Mouse (Mus musculus) adrenal gland, postnatal 4 days (tissue): Measurements from ENCODE around the gene Gm21983. TPM values are rescaled to one million over a fixed set of nuclear protein-coding genes. Genes with fewer than 3 reads are reported as not detected.

Source experiments
- DNase-seq, 2 experiments: peaks; one replicate each; pipeline ENCODE4 v3.0.0; 2021 to 2022; ENCODE audit warnings: low spot score in 2 of 2, mixed read lengths in 2 of 2
- long read RNA-seq, 2 experiments: library from polyadenylated mRNA; stranded (forward); transcript quantifications; one replicate each; pipeline ENCODE4 v2.0.0; 2021
- total RNA-seq, 2 experiments: library from RNA; stranded (reverse); gene quantifications; 2 replicates each; pipeline ENCODE4 v1.2.3; 2021

Gene Gm21983
- not detected for total RNA-seq
- long read RNA-seq, experiment 1 = 0 reads
- long read RNA-seq, experiment 2 = 0 reads

- DNase-seq = no peak
These were observed at the start of gene Gm21983, which contains the start of gene Mia for GRCm38 (mm10) chr7:27180837-27181695. TSS of gene Gm21983 (minus strand) at chr7:27181086. TSS of gene Mia (minus strand) at chr7:27181157.

DNA sequence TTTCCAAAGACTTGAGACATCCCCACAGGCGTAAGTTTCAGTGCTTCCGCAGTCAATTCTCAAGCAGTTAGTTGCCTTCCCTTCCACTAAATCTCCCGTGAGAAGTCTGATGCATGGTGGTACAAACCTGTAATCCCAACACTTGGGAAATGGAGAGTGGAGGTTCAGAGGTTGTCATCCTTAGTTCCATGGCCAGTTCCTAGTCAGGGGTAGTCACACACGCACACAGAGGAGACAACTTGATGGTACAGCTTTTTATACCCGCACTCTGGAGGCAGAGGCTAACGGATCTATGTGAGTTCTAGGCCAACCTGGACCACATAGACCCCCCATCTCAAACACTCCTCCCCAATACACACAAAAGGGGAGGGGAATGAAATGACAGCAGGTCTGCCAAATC is 48.0 kb upstream of the Gm21983 start:
- DNase-seq = no peak

DNA sequence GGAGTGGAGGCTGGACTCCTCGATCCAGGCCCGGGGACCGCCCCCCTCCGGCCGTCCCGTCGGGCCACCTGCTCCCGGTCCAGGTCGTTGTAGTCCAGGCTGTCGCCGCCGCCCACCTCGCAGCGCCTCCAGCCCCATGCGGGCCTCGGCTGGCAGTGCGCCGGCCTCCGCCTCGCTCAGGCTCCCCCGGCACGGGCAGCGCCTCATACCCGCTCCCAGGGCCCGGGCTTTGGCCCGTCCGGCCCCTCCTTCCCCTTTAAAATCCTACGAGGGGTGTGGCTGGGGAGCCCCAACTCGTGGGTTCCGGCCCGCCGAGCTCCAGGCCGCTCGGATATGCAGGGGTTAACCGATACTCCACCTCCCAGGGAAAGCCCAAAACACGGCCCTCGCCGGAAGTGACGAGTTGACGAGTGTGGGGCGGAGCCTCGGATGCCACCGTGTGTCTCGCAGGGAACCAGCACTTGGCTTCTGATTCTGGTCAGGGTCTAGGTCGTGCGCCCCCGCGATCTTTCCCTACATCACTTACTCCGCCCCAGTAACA is 47.5 kb upstream of the Gm21983 start, which contains the start of gene Itpkc:
Gene Itpkc (minus strand): TSS at position 381 of the 541 bp plus-strand sequence.
- peak; percentile 71 to 85 for DNase-seq

DNA sequence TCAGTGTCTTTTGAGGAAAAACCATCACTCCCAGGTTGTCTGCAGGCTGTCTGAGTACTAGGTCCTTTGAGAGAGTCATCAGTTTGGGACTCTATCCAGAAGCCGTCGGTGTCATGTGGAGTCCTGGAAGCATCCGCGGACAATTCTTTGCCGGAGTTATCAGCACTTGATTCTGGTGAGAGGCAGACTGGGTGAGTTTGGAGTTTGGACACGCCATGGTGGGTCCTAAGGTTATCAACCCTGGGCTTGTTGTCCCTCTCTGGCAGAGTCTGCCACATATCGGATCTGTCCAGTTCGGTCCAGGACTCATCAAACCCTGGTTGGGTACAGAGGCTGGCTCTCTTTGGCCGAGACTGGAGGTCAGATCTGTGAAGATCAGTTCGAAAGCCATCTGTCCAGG is 46.8 kb upstream of the Gm21983 start:
- no peak for DNase-seq

DNA sequence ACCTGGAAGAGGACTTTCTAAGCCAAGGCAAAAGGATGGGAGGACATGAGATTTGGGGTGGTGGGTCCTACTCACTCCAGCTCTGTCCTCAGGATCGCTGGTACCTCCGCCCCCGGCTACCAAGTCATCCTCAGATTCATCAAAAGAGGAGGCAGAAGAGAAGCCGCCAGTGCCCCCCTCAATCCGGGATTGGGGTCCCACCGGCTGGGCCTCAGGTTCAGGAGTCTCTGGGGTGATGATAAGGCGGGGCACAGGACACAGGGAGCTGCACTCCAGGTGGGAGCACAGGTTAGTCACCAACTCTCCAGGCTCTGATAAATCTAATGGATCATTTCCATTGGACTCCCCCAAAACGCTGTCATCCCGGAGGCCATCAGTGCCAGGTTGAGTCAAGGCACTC is 46.4 kb upstream of the Gm21983 start:
- no peak for DNase-seq

DNA sequence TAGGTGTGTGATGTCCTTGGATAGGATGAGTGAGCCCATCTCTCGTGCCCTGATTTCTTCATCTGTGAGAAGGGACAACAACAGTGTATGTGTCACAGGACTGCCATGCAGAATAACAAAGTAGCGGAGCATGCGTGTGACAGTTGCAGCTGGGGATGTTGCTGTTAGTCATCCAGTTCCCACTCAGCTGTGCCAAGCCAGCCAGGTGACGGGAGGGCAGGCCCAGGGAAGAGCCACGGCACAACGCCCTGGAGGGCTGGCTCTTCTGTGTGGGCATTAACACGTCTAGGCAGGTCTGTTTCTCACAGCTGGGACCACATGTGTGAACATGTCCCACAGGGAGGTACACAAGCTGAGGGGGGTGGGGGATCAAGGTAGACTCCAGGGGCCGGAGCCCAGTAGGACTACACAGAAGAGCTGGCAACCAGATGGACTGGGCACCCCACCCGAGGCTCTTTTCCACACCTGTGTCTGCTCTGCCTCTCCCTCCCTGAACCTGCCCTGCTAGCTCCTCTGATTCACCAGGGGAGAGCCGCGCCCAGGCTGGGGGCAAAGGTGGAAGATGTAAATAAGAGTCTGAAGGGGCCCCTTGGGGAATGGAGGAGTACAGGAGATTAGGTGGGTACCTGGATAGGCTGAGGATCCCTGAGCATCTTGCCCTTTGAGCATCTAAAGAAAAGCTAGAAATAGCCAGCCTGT is 44.1 kb upstream of the Gm21983 start:
- DNase-seq = no peak

DNA sequence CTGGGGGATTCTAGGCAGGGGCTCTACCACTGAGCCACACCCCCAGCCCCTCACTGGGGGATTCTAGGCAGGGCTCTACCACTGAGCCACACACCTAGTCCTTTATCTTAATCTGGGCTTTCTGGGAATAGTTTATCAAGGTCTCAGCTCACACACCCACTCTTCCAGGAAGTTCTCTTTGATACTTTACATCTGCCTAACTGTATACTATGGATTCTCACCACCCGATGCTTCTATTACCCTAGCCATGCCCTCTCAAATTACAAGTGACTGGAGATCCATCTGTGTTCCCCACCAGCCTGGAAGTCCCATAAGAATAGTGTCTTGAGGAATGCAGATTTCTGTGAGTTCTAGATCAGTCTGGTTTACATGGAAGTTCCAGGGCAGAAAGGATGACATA is 41.7 kb upstream of the Gm21983 start:
- no peak for DNase-seq

DNA sequence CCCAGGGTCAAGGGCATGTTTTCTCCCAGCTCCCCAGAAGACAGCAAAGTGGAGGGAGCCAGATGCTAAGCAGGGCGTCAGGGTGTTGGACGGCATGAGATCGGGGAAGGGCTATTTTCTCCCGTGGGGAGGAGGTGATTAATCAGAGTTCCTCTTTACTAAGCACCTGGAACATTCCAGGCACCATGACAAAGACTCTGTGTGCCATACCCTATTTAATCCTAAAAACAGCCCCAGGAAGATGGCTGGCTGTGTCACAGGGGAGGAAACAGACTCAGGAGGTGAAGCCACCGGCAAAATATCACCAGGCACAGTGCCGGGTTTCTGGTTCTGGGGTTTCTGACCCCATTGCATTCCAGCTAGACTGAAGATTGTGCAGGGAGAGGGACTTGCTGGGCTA is 41.1 kb upstream of the Gm21983 start:
- no peak for DNase-seq

- no peak for DNase-seq
These were observed 39.1 kb upstream of the Gm21983 start for GRCm38 (mm10) chr7:27219937-27220336.

DNA sequence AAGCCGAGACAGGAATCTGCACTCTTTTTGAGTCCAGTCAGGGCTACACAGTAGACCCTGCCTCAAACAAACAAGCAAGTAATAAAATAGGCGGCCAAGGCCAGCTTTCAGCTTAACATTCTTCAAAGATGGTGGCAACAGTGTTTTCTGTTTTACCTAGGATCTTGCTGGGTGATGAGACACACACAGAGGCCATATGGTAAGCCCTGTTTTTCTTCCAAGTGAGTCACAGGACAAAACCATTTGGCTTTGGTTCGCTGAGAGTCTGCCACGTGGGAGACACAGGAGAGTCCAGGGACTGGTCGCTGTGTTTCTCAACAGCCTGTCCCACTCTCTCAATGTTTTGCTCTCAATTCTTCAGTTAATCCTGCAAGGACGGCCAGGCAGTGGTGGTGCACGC is 37.7 kb upstream of the Gm21983 start:
- DNase-seq = no peak

DNA sequence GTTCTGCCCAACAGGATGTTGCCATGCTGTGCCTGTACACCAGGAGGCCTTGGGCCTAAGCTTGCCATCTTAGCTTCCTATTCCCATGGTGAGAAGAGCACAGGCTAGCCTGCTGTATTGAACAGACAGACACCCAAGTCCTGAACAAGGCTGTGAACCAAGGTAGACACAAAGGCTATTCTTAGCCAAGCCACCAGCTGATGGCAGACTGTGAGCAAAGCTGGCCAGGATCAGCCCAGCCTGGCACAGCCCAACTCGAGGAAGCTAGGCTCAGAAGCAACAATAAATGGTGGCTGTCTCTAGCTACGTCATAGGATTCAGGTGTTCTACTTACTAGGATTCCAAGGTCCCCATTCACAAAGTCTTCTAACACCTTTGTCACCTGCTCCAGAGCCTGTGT is 31.7 kb upstream of the Gm21983 start:
- DNase-seq = no peak

GRCm38 (mm10) chr7:27203730-27204449 is 23.0 kb upstream of the Gm21983 start:
- DNase-seq = no peak

DNA sequence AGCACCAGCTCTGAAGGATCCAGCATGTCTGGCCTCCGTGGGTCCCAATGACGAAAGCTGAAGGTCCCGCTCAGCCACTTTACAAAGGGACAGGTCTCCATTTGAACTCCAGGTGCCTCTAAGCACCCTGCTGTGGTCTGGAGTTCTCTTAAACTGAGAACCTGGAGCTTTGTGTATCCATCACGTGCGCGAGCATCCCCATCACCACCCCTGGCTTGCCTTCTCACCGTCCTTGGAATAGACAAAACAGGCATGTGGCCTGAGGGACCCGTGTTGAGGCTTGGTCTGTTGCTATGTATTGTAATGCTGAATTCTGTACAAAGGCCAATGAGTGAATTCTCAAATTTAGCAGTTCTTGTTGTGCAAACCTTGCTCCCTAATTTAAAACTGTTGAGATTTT is 17.9 kb upstream of the Gm21983 start:
- no peak for DNase-seq

GRCm38 (mm10) chr7:27198355-27198754 is 17.5 kb upstream of the Gm21983 start:
- no peak for DNase-seq

DNA sequence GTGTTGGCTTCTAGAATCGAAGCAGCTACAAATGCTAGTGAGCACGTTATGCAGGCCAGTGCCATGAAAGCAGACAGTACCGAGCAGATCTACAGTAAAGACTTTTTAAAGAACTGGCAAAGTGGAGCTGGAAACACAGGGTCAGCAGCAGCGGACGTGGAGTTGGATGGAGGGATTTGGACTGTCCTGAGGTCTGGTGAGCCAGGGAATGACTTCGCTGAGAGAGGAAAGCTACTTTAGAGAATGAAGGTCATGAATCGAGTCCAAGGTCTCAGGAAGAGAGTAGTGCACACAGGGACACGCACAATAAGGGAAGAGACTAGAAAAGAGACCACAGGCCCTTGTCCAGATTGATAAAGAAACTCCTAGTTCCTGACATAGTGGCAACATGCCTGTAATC is 16.7 kb upstream of the Gm21983 start:
- no peak for DNase-seq

DNA sequence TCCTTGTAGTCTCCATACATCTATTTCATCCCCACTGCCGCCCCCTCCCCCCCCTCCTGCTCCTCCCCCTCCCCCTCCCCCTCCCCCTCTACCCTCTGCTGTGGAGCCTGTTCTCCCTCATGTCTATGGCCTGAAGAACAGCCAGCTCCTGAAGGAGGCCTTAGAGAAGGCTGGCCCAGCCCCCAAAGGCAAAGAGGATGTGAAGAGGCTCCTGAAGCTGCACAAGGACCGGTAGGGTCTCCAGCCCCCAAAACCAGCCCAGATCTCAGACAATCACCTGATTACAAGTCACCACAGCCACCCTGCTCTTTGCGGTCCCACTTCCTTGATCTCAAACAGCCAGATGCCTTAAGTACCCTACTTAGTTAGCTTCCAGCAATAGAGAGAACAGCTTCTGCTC is 16.2 kb upstream of the Gm21983 start:
- DNase-seq = no peak

- DNase-seq = peak; percentile 71 to 88
These were observed 15.1 kb upstream of the Gm21983 start, which contains the start of the genes BC024978 and Snrpa for GRCm38 (mm10) chr7:27195681-27196611. TSS of gene BC024978 (plus strand) at chr7:27195781. TSS of gene Snrpa (minus strand) at chr7:27196271.

GRCm38 (mm10) chr7:27193731-27194130 is 12.8 kb upstream of the Gm21983 start:
- DNase-seq = no peak

DNA sequence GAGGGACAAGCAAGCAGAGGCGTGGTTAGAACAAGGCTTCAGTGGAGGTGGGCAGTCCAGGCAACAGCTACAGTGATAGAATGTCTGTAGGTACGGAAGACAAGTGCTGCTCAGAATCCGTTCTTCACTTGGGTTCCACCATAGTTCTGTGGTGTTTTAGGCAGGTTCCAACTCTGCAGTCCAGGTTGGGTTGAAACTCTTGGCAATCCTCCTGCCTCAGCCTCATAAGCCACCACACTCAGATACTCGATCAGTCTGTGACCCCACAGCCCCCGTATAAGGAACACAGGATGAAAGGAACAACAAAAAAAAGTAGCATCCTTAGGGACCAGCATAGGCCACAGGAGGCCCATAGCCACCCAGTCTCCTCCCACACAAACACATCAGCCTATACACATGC is 11.5 kb upstream of the Gm21983 start:
- no peak for DNase-seq

- no peak for DNase-seq
These were observed 8.5 kb upstream of the Gm21983 start for GRCm38 (mm10) chr7:27189271-27189931.
